Mouse (Mus musculus) brain, embryonic 14.5 days (tissue): ENCODE measurements around the gene Tenm3.

Experiments used
- CTCF ChIP-seq: fragments of 200-500 bp; IDR thresholded peaks from 2 replicates; pipeline ENCODE4 v1.5.1; 2012; ENCODE audit warnings: inconsistent platforms, mild to moderate bottlenecking, moderate library complexity, borderline replicate concordance; ENCODE audit not compliant: insufficient read depth, insufficient read length; ENCODE audit errors: extremely low read depth
- POLR2A ChIP-seq: fragments of 200-500 bp; IDR thresholded peaks from 2 replicates; pipeline ENCODE4 v1.6.1; 2012; ENCODE audit warnings: mild to moderate bottlenecking, inconsistent platforms, borderline replicate concordance; ENCODE audit not compliant: poor library complexity, insufficient read depth, insufficient read length, severe bottlenecking; ENCODE audit errors: extremely low read depth

DNA sequence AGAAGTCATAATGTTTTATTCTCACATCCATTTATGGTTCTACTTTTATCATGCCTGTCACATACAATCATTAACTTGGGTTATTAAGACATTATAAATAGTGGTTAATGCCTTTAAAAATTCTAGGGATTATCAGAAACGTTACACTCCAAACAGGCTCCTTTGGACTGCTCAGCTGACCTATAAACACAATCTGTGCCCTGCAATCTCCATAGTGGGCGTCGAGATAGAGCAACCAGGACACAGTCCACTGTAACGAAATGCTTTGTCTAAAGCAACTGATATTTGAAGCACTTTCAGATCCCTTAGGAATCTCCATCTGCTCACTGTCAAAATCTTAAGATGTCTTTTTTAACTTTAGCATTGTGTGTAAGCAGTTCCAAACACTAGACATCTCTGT, 207.9 kb downstream of the Tenm3 start:
- TF ChIP-seq CTCF = no peak
- no peak for TF ChIP-seq POLR2A
